Comparison of ENCODE assay signal across 8 mouse cellular contexts in the genomic region with DNA sequence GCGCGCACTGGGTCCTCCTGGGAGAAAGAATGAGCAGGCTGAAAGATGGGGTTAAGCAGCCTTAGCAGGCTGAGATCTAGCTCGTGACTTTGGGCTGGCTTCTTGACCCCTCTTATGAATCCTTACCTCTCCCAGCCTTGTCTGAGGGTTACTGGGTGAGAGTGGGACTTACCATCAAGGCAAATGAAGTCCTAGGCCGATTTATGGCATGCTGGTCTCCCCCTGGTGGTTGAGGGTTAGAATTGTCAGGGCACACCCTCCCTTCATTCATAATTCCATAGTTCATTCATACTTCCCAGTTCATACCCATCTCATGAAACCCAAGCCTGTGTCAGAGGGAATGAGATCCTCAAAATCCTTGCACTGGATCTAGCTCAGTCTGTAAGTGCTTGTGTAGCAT. TPM values are rescaled to one million over a fixed set of nuclear protein-coding genes. Genes with fewer than 3 reads are reported as not detected.
DNase-seq lines count a peak whose midpoint lies in the region; ATAC-seq and TF ChIP-seq lines count a peak whose summit lies in the region.

No protein-coding gene starts in this region.

- H3K79me2 ChIP-seq in MEL (ENCODE audit: control insufficient read depth, insufficient read depth, low read length, poor library complexity): no peaks in the 10 kb centered on the region; the same call in 1 of the 2 replicates

- ATAC-seq in forebrain, embryonic 15.5 days (replicated peaks): no peak
- no peak for ATAC-seq in liver, embryonic 12.5 days

- H3K4me2 ChIP-seq in forebrain, embryonic 15.5 days (replicated peaks): no peak overlapping the region
- peak overlapping the region; percentile 68 for H3K4me2 ChIP-seq in liver, embryonic 12.5 days

- no peak overlapping the region for H3K4me3 ChIP-seq in forebrain, embryonic 10.5 days
- no peak overlapping the region for H3K4me3 ChIP-seq in forebrain, embryonic 15.5 days
- no peak overlapping the region for H3K4me3 ChIP-seq in left cerebral cortex, adult 2 months
- no peak overlapping the region for H3K4me3 ChIP-seq in MEL (ENCODE audit: control insufficient read depth in 1 of 2, insufficient read depth in 1 of 2, low read depth in 2 of 2, low read length in 2 of 2)
- peak overlapping the region; percentile 6; the same call in 1 of the 2 replicates for H3K4me3 ChIP-seq in liver, embryonic 12.5 days

- no peak for TF ChIP-seq POLR2A in MEL (IDR thresholded peaks at IDR 0.05; ENCODE audit: control insufficient read depth in 1 of 2, insufficient read depth in 1 of 2, low read depth in 1 of 2, low read length in 2 of 2, poor library complexity in 1 of 2)

- no peaks in the 10 kb centered on the region for H3K9me3 ChIP-seq in forebrain, embryonic 10.5 days
- no peaks in the 10 kb centered on the region for H3K9me3 ChIP-seq in forebrain, embryonic 15.5 days
- no peaks in the 10 kb centered on the region for H3K9me3 ChIP-seq in MEL (replicated peaks; ENCODE audit: insufficient read depth, low read length)
- H3K9me3 ChIP-seq in liver, embryonic 12.5 days (replicated peaks): no peaks in the 10 kb centered on the region

- intact Hi-C loops in left cerebral cortex, adult 2 months (cut with DNase I): loop anchor here (2.0 kb wide), 1 partner anchor 270 kb away; no protein-coding TSS in a partner anchor

- TF ChIP-seq CTCF in left cerebral cortex, adult 2 months (IDR thresholded peaks at IDR 0.05): peak; percentile 91
- TF ChIP-seq CTCF in MEL (IDR thresholded peaks at IDR 0.05 in 2 of 3, conservative IDR thresholded peaks at IDR 0.05 in 1 of 3; ENCODE audit: control insufficient read depth in 1 of 3, insufficient read depth in 1 of 3, low read depth in 2 of 3, low read length in 3 of 3, poor library complexity in 1 of 3, severe bottlenecking in 1 of 3): peak; percentile 77 to 98 (median 89)

- no peaks in the 10 kb centered on the region for H3K36me3 ChIP-seq in forebrain, embryonic 10.5 days (replicated peaks)
- H3K36me3 ChIP-seq in forebrain, embryonic 15.5 days: no peaks in the 10 kb centered on the region
- H3K36me3 ChIP-seq in MEL (ENCODE audit: control insufficient read depth in 1 of 2, insufficient read depth in 2 of 2, low read length in 2 of 2): peaks cover 0 to 30% of the 10 kb centered on the region in 2 experiments; a peak in 2 of 4 replicates
- H3K36me3 ChIP-seq in liver, embryonic 12.5 days: no peaks in the 10 kb centered on the region

- no peak overlapping the region for H3K9ac ChIP-seq in forebrain, embryonic 15.5 days (replicated peaks)
- H3K9ac ChIP-seq in MEL (ENCODE audit: control insufficient read depth, low read depth, low read length, poor library complexity, severe bottlenecking): no peak overlapping the region
- peak overlapping the region; percentile 68 for H3K9ac ChIP-seq in liver, embryonic 12.5 days

- 56% methylated on average over 4 of the region's 4 CpGs for WGBS in forebrain, embryonic 10.5 days
- 53% methylated on average over 4 of the region's 4 CpGs for WGBS in forebrain, embryonic 15.5 days
- WGBS in liver, embryonic 12.5 days (ENCODE audit: insufficient replicate concordance): 55% methylated on average over 4 of the region's 4 CpGs

- H3K27me3 ChIP-seq in forebrain, embryonic 10.5 days (ENCODE audit: poor library complexity, severe bottlenecking): peaks cover 19% of the 10 kb centered on the region
- 0 out of 2 replicates have a peak, but pooled peaks cover 8% of the 10 kb centered on the region for H3K27me3 ChIP-seq in forebrain, embryonic 15.5 days
- no peaks in the 10 kb centered on the region for H3K27me3 ChIP-seq in MEL (ENCODE audit: control insufficient read depth in 1 of 2, insufficient read depth in 2 of 2, low read length in 2 of 2)
- H3K27me3 ChIP-seq in liver, embryonic 12.5 days (replicated peaks): peaks cover 6% of the 10 kb centered on the region; the same call in 1 of the 2 replicates

- peak; percentile 36 for DNase-seq in forebrain, embryonic 10.5 days (ENCODE audit: extremely low spot score, low spot score)
- no peak for DNase-seq in left cerebral cortex, adult 2 months (ENCODE audit: extremely low spot score in 1 of 2, low spot score in 2 of 2)
- no peak for DNase-seq in left cerebral cortex, adult 8-10 months (ENCODE audit: low spot score in 2 of 2)
- peak; percentile 81 for DNase-seq in MEL (ENCODE audit: low read depth, low spot score)
- peak; percentile 80 for DNase-seq in embryo, embryonic 10 days (ENCODE audit: low spot score)
- DNase-seq in spleen, postnatal 14 days (ENCODE audit: low spot score in 2 of 2): peak; percentile 52 to 66

- peak; percentile 68 for TF ChIP-seq RAD21 in MEL (IDR thresholded peaks at IDR 0.05; ENCODE audit: low read depth, low read length)

- TF ChIP-seq EP300 in MEL (IDR thresholded peaks at IDR 0.05; ENCODE audit: low read depth in 1 of 2, low read length in 2 of 2): no peak

- H3K4me1 ChIP-seq in forebrain, embryonic 10.5 days: peaks cover 13% of the 10 kb centered on the region
- H3K4me1 ChIP-seq in forebrain, embryonic 15.5 days: no peaks in the 10 kb centered on the region
- H3K4me1 ChIP-seq in MEL (ENCODE audit: control insufficient read depth in 1 of 2, insufficient read depth in 2 of 2, low read length in 2 of 2): peaks cover 13 to 43% of the 10 kb centered on the region in 2 experiments
- H3K4me1 ChIP-seq in liver, embryonic 12.5 days: peaks cover 88% of the 10 kb centered on the region

- H3K27ac ChIP-seq in forebrain, embryonic 10.5 days: no peak overlapping the region
- H3K27ac ChIP-seq in forebrain, embryonic 15.5 days (replicated peaks): no peak overlapping the region
- H3K27ac ChIP-seq in left cerebral cortex, adult 2 months: no peak overlapping the region
- H3K27ac ChIP-seq in MEL (ENCODE audit: control insufficient read depth, low read depth, low read length): no peak overlapping the region
- peak overlapping the region; percentile 96 for H3K27ac ChIP-seq in liver, embryonic 12.5 days

TF ChIP-seq in MEL, 35 proteins besides CTCF, POLR2A, EP300 and RAD21:
- TF ChIP-seq ZC3H11A (IDR thresholded peaks at IDR 0.05; ENCODE audit: low read depth, low read length) (peak; percentile 59), MXI1 (IDR thresholded peaks at IDR 0.05; ENCODE audit: low read depth, low read length) (no peak), ETS1 (IDR thresholded peaks at IDR 0.05; ENCODE audit: low read depth, low read length) (no peak), SMC3 (IDR thresholded peaks at IDR 0.05; ENCODE audit: low read depth, low read length) (peak; percentile 96), ZKSCAN1 (IDR thresholded peaks at IDR 0.05; ENCODE audit: low read depth, low read length) (no peak), UBTF (IDR thresholded peaks at IDR 0.05; ENCODE audit: borderline replicate concordance, insufficient read depth, low read depth, low read length) (no peak), MYC (IDR thresholded peaks at IDR 0.05; ENCODE audit: low read depth, low read length) (0 out of 2 replicates have a peak, but pooled peaks have one; percentile 51), SIN3A (IDR thresholded peaks at IDR 0.05; ENCODE audit: low read length) (peak; percentile 48; the same call in 1 of the 2 replicates)

RNA-seq across cellular contexts. Expression of a gene that starts 3.8 kb away (rescaled TPM):
- polyA plus RNA-seq in forebrain, embryonic 10.5 days (2016; fragmentation: Nextera tagmentation; extraction: Ambion mirVana): 0.26 TPM in 1 of 2 replicates, not detected in the other
- not detected in 2 replicates for polyA plus RNA-seq in forebrain, embryonic 15.5 days (2015; fragmentation: Nextera tagmentation; extraction: Ambion mirVana)
- total RNA-seq in left cerebral cortex, adult 2 months (2021): not detected
- total RNA-seq in left cerebral cortex, adult 8-10 months (2022): not detected
- total RNA-seq in MEL (2012; rRNA removed): not detected in 2 replicates
- polyA plus RNA-seq in MEL (2012; ENCODE audit: insufficient read depth in 1 of 2, insufficient read length in 2 of 2, low read depth in 1 of 2, low replicate concordance in 2 of 2, missing spikeins in 1 of 2): not detected
- polyA plus RNA-seq in liver, embryonic 12.5 days (2016; fragmentation: Nextera tagmentation; extraction: Ambion mirVana): not detected in 2 replicates

RNA-seq across cellular contexts. Expression of a gene that starts 4.8 kb away (rescaled TPM):
- polyA plus RNA-seq in forebrain, embryonic 10.5 days (2016; fragmentation: Nextera tagmentation; extraction: Ambion mirVana): 137 and 143 TPM in 2 replicates
- 183 and 199 TPM in 2 replicates for polyA plus RNA-seq in forebrain, embryonic 15.5 days (2015; fragmentation: Nextera tagmentation; extraction: Ambion mirVana)
- total RNA-seq in left cerebral cortex, adult 2 months (2021): 10 to 100 TPM; 11.2 to 16.4 TPM
- 10 to 100 TPM; 29.8 to 33.0 (median 31.3) TPM for total RNA-seq in left cerebral cortex, adult 8-10 months (2022)
- 19.5 and 21.4 TPM in 2 replicates for total RNA-seq in MEL (2012; rRNA removed)
- 10 to 100 TPM in 1 of 2 experiments, not detected in 1; 28.0 TPM for polyA plus RNA-seq in MEL (2012; ENCODE audit: insufficient read depth in 1 of 2, insufficient read length in 2 of 2, low read depth in 1 of 2, low replicate concordance in 2 of 2, missing spikeins in 1 of 2)
- polyA plus RNA-seq in liver, embryonic 12.5 days (2016; fragmentation: Nextera tagmentation; extraction: Ambion mirVana): 55.7 and 56.5 TPM in 2 replicates

RNA-seq across cellular contexts. Expression of a gene that starts 39.3 kb away (rescaled TPM):
- 27.1 and 27.5 TPM in 2 replicates for polyA plus RNA-seq in forebrain, embryonic 10.5 days (2016; fragmentation: Nextera tagmentation; extraction: Ambion mirVana)
- 24.8 and 25.9 TPM in 2 replicates for polyA plus RNA-seq in forebrain, embryonic 15.5 days (2015; fragmentation: Nextera tagmentation; extraction: Ambion mirVana)
- total RNA-seq in left cerebral cortex, adult 2 months (2021): 10 to 100 TPM; 12.5 to 13.1 TPM
- total RNA-seq in left cerebral cortex, adult 8-10 months (2022): 10 to 100 TPM; 12.5 to 14.2 (median 13.5) TPM
- total RNA-seq in MEL (2012; rRNA removed): 18.4 and 22.5 TPM in 2 replicates
- polyA plus RNA-seq in MEL (2012; ENCODE audit: insufficient read depth in 1 of 2, insufficient read length in 2 of 2, low read depth in 1 of 2, low replicate concordance in 2 of 2, missing spikeins in 1 of 2): 10 to 100 TPM; 18.9 to 99.9 TPM
- polyA plus RNA-seq in liver, embryonic 12.5 days (2016; fragmentation: Nextera tagmentation; extraction: Ambion mirVana): 12.9 and 14.2 TPM in 2 replicates

RNA-seq across cellular contexts. Expression of a gene that starts 39.3 kb away (rescaled TPM):
- polyA plus RNA-seq in forebrain, embryonic 10.5 days (2016; fragmentation: Nextera tagmentation; extraction: Ambion mirVana): 49.8 and 54.4 TPM in 2 replicates
- 49.6 and 49.9 TPM in 2 replicates for polyA plus RNA-seq in forebrain, embryonic 15.5 days (2015; fragmentation: Nextera tagmentation; extraction: Ambion mirVana)
- 10 to 100 TPM; 36.2 to 36.9 TPM for total RNA-seq in left cerebral cortex, adult 2 months (2021)
- 10 to 100 TPM; 28.6 to 33.1 (median 29.1) TPM for total RNA-seq in left cerebral cortex, adult 8-10 months (2022)
- 44.5 and 53.4 TPM in 2 replicates for total RNA-seq in MEL (2012; rRNA removed)
- 10 to 100 TPM in 1 of 2 experiments, not detected in 1; 96.0 TPM for polyA plus RNA-seq in MEL (2012; ENCODE audit: insufficient read depth in 1 of 2, insufficient read length in 2 of 2, low read depth in 1 of 2, low replicate concordance in 2 of 2, missing spikeins in 1 of 2)
- polyA plus RNA-seq in liver, embryonic 12.5 days (2016; fragmentation: Nextera tagmentation; extraction: Ambion mirVana): 41.6 and 42.4 TPM in 2 replicates

Comparison
In these comparisons a context has a peak if more than half of its experiments do, and no peak if none do; other contexts are left out.
1. DNase-seq: peak in forebrain, embryonic 10.5 days (single experiment), MEL (single experiment), embryo, embryonic 10 days (single experiment) and spleen, postnatal 14 days (2 of 2); none in left cerebral cortex, adult 2 months (0 of 2) and left cerebral cortex, adult 8-10 months (0 of 2).